Mouse (Mus musculus) lung, adult 2 months (tissue): ENCODE data around the gene Gm8127. TPM values are rescaled to one million over a fixed set of nuclear protein-coding genes. Genes with fewer than 3 reads are reported as not detected.
"Not testable (repeated sequence)": the region's sequence is repeated elsewhere in the genome, so short reads cannot be mapped to it uniquely, and the experiment has no call there.

ENCODE experiments used
- DNase-seq: peaks from one replicate; pipeline ENCODE4 v3.0.0; 2022
- H3K4me1 ChIP-seq: fragments of 200-500 bp; 2 replicates; pipeline ENCODE4 v1.6.1; 2011; ENCODE audit warnings: low read length; ENCODE audit not compliant: control insufficient read depth, insufficient read depth
- H3K4me3 ChIP-seq: fragments of 200-500 bp; replicated peaks from 2 replicates; pipeline ENCODE3; 2011; ENCODE audit warnings: low read depth, mild to moderate bottlenecking, control low read depth, low read length; ENCODE audit errors: extremely low read depth
- WGBS: fragments of 180-500 bp; shearing (Covaris S2); methylation state at CpG from one replicate; pipeline ENCODE4 v1.1.7; 2018; 5-methylcytosine and 5-hydroxymethylcytosine counted together
- polyA plus RNA-seq: library from polyadenylated mRNA; depleted of rRNA; stranded (reverse); fragments of >200 nt; gene quantifications from 2 replicates; pipeline ENCODE4 v1.2.3, GENCODE M21; 2012; rRNA removed

Gm8127 gene
- not detected in 2 replicates for polyA plus RNA-seq

DNA sequence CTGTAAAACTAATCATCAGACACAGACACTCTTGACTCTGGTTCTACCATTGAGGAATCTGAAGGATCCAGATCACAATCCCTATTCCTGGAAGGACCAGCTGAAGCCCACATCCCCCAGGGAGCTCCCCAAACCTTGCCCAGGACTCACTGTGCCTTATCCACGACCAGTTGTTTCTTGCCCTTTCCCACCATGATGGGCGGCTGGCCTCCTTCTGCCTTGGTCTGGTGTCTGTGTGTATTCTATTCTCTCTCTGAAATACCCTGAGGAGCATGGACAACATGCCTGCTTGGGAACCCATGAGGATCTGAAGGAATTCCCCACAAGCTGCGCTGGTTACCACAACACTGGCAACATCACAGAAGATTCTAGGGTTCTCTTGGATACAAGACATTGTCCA lies at the start of gene Gm8127:
TSS of gene Gm8127 (minus strand) at position 330 of the 400 bp plus-strand sequence.
- H3K4me1 ChIP-seq, H3K4me3 ChIP-seq, DNase-seq: not testable (repeated sequence)
- 74% methylated on average over 3 of the region's 3 CpGs for WGBS

DNA sequence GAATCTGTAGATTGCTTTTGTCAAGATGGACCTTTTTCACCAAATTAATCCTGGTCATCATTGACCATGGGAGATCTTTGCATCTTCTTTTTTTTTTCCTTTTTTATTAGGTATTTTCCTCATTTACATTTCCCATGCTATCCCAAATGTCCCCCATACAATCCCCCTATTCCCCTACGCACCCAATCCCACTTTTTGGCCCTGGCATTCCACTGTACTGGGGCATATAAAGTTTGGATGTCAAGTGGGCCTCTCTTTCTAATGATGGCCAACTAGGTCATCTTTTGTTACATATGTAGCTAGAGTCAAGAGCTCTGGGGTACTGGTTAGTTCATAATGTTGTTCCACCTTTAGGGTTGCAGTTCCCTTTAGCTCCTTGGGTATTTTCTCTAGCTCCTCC lies 44.0 kb upstream of the Gm8127 start:
- not testable (repeated sequence) for DNase-seq, H3K4me1 ChIP-seq, H3K4me3 ChIP-seq
- WGBS = 43% methylated on average over 1 of the region's 1 CpGs

DNA sequence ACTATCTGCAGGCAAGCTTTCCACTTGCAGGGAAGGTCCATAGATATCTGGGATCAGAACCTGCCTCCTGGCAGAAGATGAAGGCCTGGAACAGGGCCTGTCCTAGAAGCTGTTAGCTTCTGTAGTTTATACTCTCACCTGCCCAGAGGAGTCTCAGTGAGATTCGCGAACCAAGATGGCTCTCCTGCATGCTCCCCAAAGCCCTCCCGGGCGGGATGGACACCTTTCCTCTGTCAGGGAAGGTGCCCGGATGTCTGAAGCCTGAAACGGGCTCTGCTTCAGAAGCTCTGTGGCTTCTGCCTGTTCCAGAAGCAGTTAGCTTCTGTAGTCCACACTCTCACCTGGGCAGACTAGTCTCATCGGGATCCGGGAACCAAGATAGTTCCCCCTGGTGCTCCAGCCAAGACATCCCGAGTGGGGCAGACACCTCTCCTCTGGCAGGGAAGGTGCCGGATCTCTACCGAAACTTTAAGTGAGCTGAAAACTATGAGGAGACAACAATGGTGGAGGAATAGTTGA lies 37.8 kb upstream of the Gm8127 start:
- not testable (repeated sequence) for DNase-seq, H3K4me1 ChIP-seq, H3K4me3 ChIP-seq
- 86% methylated on average over 10 of the region's 11 CpGs for WGBS

DNA sequence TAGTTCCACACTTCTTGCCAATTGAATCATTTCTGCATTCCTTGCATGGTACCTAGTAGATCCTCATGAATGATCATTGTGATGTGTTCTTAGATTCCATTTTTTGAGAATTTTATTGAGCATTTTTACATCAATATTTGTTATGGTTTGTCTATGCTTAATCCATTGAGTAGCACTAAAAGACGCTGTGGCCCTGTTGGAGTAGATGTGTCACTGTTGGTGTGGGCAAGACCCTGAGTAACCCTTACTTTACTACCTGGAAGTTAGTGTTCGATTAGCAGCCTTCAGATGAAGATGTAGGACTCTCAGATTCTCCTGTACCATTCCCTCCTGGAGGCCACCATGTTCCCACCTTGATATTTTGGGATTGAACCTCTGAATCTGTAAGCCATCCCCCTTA lies 35.0 kb upstream of the Gm8127 start:
- H3K4me3 ChIP-seq, H3K4me1 ChIP-seq, DNase-seq: not testable (repeated sequence)
- 42% methylated on average over 2 of the region's 2 CpGs for WGBS

DNA sequence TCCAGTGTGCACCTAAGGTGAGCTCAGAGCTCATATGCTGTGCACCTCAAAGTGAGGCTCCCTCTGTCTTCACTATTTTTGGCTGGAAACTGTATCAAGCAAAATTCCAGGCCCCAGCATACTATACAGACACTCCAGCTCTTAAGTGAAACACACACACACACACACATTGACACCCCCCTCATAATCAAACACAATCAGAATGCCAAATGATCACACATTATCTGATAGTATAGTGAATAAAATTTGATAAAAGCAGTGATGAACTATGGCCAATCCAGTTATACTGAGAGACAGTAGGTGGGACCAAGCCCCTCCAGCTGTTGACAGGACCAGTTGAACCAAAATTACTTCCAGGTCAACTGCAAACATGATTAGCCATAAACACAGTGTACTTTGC lies 25.9 kb upstream of the Gm8127 start:
- H3K4me1 ChIP-seq, H3K4me3 ChIP-seq, DNase-seq: not testable (repeated sequence)

DNA sequence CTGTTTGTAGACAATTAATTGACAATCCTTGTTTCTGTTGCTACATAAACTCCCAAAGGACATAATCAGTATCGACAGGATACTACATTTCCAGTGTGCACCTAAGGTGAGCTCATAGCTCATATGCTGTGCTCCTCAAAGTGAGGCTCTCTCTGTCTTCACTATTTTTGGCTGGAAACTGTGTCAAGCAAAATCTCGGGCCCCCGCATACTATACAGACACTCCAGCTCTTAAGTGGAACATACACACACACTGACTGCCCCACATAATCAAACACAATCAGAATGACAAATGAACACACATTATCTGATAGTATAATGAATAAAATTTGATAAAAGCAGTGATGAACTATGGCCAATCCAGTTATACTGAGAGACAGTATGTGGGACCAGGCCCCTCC lies 15.0 kb downstream of the Gm8127 start:
- 75% methylated on average over 3 of the region's 3 CpGs for WGBS
- DNase-seq, H3K4me3 ChIP-seq: not testable (repeated sequence)

DNA sequence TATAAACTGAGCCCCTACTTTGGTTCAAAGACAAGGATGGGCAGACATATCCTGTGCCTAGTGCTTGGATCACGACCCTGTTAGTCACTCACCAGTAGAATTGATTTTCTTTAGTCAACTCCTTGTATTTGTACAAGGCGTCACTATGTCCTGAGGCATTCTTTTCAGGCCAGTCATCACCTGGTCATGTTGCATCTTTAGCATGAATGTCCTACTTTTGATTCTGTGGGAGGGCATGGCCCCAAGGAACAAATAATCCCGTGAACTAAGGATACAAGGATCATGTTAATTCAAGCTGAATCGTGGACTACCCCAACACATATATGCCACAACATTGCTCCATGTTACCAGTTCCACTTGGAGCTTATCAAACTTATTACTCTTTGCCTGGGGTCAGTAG lies 15.5 kb downstream of the Gm8127 start:
- not testable (repeated sequence) for H3K4me3 ChIP-seq, DNase-seq, H3K4me1 ChIP-seq
- WGBS = 55% methylated on average over 4 of the region's 4 CpGs

More for the DNA sequence above, 15.0 kb downstream of the Gm8127 start:
- not testable (repeated sequence) for H3K4me1 ChIP-seq

DNA sequence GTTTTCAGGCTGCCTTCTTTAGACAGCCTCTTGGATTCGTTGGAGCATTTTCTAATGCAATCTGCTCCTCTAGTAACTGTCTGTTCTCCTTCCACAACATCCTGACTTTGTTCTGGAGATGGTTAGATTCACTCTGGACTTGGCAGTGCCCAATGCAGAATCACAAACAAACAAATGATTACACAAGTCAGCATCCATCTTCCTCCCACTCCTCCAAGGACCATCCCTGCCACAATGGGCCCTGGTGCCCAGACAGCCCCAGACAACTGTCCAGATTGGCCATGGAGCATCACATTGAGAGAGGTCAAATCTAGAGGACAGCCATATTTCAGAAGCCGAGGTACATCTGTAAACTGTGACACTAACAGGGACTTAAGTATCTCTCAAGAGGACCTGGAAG lies 16.2 kb downstream of the Gm8127 start:
- DNase-seq, H3K4me1 ChIP-seq, H3K4me3 ChIP-seq: not testable (repeated sequence)
- 66% methylated on average over 2 of the region's 2 CpGs for WGBS

DNA sequence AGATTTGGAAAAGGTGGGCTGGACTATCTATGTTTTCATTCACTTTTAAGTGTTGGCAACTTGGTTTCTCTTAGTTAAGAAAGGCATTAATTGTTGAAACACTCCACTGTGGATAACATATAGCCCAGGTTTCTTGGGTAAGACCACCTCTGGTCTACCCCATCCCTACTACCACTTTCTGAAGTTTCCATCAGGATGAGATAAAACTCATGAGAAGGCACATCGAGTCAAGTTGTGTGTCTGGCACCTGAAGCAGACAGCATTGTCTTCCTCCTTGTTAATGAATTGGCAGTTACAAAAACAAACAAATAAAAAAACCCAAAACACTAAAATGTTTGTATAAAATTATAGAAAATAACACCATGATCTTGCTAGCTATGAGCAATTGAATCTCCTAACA lies 17.9 kb downstream of the Gm8127 start:
- 69% methylated on average over 1 of the region's 1 CpGs for WGBS
- DNase-seq, H3K4me3 ChIP-seq, H3K4me1 ChIP-seq: not testable (repeated sequence)

DNA sequence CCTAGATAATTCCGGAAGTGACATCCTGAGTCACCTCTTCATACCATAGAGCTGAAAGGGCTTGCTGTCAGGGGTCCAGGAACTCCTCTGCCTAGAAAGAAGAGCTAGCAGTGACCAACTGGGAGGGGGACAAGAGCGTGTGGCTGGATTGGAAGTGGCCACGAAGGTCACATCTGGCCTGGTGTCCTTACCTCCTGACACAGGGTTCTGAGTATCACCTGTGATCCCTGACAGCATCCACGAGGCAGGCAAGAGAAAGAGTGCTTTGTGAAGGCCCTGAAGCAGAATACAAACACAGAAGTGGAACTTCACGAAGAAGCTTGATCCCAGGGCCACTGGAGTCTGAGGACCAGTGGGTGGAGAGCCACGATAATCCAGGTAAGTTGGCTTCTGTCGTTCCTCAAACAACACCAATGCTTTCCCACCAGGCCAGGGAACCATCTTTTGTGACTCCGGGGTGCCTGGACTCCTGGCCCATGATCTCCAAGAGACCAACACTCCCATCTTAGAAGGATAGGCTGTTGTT lies 18.6 kb downstream of the Gm8127 start, which contains the start of gene Gm9732:
TSS of gene Gm9732 (plus strand) at position 51 of the 526 bp plus-strand sequence.
- 75% methylated on average over 8 of the region's 8 CpGs for whole genome bisulfite sequencing
- DNase-seq, H3K4me3 ChIP-seq, H3K4me1 ChIP-seq: not testable (repeated sequence)

DNA sequence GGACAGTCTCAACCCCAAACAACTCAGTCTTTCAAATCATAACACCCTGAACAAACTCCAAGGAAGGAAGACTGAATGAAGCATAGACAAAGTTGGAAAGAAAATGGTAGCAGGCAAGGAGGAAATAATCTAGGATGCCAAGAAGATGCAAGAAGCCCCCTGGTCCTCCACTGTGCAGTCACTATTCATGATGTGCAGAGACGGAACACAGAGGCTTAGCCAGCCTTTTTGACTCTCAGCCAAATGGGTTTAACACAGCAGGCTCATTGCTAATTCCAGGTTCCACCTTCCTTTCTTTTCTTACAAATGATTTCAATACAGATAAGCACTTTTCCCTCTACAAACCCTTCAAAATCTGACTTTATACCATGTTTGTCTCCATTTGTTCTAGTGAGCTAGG lies 20.5 kb downstream of the Gm8127 start:
- not testable (repeated sequence) for H3K4me1 ChIP-seq, DNase-seq, H3K4me3 ChIP-seq
- 87% methylated on average over 1 of the region's 1 CpGs for WGBS

DNA sequence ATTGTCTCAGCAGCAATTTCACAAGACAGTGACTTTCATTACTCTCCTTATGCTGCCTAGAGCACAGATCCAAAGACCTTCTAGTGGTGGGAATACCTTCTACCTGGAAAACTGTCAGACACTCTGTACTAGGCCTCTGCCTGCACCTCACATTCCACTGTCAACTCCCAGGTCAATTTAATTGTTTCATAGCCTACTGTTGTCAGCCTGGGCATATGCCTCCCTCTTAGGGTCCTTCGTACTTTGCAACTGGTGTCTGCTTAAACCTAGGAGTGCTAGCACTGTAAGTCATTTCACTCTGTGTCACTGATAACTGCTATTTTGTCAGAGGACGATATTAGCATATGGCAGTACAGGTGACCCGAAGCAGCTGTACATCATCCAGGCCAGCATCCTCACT lies 24.4 kb downstream of the Gm8127 start:
- not testable (repeated sequence) for H3K4me1 ChIP-seq, DNase-seq, H3K4me3 ChIP-seq
- 89% methylated on average over 3 of the region's 3 CpGs for WGBS

DNA sequence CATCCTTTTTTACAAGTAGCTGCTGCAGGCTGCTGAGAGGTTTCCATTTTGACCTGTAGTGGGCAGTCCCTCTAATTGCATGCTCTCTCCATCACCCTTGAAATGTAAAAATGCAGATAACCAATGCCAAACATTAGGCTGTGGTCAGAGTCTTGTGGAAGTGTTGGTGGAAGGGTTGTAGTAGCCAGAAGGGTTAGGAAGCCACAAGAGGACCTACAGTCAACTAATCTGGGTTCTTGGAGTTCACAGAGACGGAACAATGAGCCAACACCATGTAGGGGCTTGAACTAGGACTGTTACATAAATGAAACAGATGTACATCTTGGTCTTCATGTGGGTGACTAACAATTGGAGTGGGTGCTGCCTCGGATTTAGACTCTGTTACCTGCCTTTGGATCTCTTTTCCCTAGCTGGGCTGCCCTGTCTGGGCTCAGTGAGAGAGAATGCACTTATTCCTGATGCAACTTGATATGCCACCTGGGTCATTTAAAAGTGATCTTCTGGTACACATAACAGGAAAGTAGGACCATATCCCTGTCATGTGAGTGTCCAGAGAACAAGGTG lies 25.0 kb downstream of the Gm8127 start:
- H3K4me3 ChIP-seq, H3K4me1 ChIP-seq, DNase-seq: not testable (repeated sequence)
- 22% methylated on average over 2 of the region's 2 CpGs for WGBS

DNA sequence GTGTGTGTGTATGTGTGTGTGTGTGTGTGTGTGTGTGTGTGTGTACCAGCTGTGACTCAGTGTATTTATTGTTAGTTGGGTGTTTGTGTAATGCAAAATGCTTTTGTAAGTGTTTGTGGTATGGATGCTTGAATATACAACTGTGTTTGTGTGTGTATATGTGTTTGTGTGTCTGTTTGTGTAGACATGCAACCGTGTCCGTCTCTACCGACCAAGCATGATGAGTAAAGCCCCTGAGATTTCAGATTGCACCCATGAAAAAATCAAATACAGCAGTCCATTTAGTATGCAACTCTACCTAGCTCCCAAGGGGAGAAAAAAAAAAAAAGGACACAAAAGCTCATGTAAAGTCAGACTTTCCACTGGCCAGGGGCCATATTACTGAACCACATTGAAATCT lies 30.2 kb downstream of the Gm8127 start:
- H3K4me1 ChIP-seq, H3K4me3 ChIP-seq, DNase-seq: not testable (repeated sequence)
- 90% methylated on average over 3 of the region's 3 CpGs for WGBS

DNA sequence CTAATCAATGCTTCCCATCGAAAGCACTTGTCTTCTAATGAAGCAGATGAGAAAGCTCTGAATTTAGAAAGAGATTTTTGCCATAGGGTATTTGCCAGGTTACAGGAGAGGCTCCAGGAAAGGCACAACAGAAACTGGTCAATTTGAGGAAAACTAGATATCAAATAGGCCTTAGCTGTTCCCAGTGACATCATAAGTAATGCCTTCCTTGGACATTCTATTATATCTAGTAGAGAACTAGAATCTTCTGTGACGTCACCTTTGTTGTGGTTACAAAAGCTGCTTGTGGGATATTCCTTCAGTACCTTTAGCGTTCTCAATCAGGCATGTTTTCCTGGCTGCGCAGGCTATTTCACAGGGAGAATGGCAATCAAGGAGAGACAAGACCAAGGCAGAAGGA lies 35.3 kb downstream of the Gm8127 start, which contains the start of gene Gm8126:
TSS of gene Gm8126 (plus strand) at position 301 of the 400 bp plus-strand sequence.
- DNase-seq, H3K4me3 ChIP-seq, H3K4me1 ChIP-seq: not testable (repeated sequence)
- WGBS = 93% methylated on average over 3 of the region's 4 CpGs

DNA sequence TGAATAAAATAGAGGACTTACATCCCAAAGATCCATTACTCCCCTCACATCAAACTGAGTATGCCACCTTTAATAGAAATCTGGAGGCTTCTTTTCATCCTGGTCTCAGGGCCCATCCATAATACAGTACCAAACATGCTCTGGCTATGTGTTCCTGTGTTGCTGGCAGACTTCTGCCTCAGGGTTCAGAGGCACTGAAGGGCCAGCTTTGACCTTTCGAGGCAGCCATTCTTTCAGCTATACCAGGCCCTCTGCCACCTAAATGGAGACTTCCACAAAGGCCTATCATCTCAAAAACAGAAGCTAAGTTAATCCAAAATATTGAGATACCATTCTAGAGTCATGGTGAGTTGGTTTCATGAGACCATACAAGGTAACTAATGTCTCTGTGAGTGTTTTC lies 37.1 kb downstream of the Gm8127 start:
- H3K4me3 ChIP-seq, DNase-seq, H3K4me1 ChIP-seq: not testable (repeated sequence)
- WGBS = 61% methylated on average over 1 of the region's 1 CpGs
